Mouse (Mus musculus): ENCODE results near the gene Camta1.
A peak's percentile ranks its signal among the peaks of the same experiment; 100 is the strongest.

DNA sequence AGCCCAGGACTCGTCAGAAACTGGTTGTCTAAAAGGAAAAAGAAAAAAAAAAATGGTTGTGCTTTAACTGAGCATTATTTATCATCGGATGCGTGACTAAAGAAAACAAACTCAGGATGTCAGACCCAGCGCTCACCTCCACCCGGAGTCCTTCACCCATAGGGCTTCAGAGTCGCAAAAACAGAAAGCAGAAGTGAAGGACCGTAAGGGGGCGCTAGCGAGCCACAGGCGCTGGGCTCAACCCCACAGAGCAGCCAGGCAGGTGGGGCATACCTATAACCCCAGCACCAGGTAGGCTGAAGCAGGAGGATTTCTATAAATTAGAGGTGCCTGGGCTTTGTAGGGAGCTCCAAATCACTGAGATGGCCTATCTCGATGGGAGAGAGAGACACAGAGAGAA, 39.7 kb upstream of the Camta1 start:
- peak; percentile 42 for TF ChIP-seq CTCF (conservative IDR thresholded peaks at IDR 0.05; ENCODE audit: insufficient read depth, insufficient read length, low read depth, low read length)
- TF ChIP-seq POLR2A (IDR thresholded peaks at IDR 0.05; ENCODE audit: low read depth, low read length), result no peak
